ENCODE assay signal across 8 mouse cellular contexts in the genomic region with DNA sequence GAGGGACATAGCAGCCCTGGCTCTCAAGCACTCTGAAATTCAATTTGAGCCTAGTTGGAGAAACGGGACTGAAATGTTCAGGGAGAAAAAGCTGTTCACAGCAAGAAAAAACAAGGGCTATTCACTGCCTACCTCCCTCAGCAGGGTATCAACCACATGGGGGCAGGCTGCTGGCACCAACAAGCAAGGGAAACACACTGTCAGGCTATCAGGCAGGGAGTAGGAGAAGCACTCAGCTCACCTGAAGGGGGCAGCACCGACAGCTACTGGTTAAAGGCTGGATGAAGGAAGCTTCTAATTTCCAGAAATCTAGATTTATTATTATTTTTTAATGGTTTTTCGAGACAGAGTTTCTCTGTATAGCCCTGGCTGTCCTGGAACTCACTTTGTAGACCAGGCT.
DNase-seq lines count a peak whose midpoint lies in the region; ATAC-seq lines count a peak whose summit lies in the region.

No protein-coding gene starts in this region.

- no peak overlapping the region for H3K4me2 ChIP-seq in limb, embryonic 11.5 days (ENCODE audit: low read depth, severe bottlenecking)

- H3K27ac ChIP-seq in limb, embryonic 11.5 days (replicated peaks; ENCODE audit: low read depth, low read length): no peak overlapping the region
- H3K27ac ChIP-seq in limb, embryonic 10.5 days: no peak overlapping the region

- H3K4me3 ChIP-seq in limb, embryonic 11.5 days (ENCODE audit: low read depth, low read length): no peak overlapping the region
- H3K4me3 ChIP-seq in limb, embryonic 10.5 days: no peak overlapping the region

- no peak for ATAC-seq in limb, embryonic 11.5 days (ENCODE audit: insufficient number of reproducible peaks, low FRiP score, low TSS enrichment, low read depth)
- peak; percentile 100 for ATAC-seq in megakaryocyte progenitor cell, adult 5-6 weeks (replicated peaks; ENCODE audit: poor library complexity)
- ATAC-seq in inflammation-experienced regulatory T-cells, adult 6 months: no peak
- ATAC-seq in activated CD4-positive, CD25-positive, alpha-beta regulatory T cell, adult 4 months: no peak

- no peak overlapping the region for H3K9ac ChIP-seq in limb, embryonic 11.5 days (ENCODE audit: low read length)

- H3K27me3 ChIP-seq in limb, embryonic 11.5 days (ENCODE audit: control insufficient read depth, insufficient read depth, low read length): no peaks in the 10 kb centered on the region
- H3K27me3 ChIP-seq in limb, embryonic 10.5 days (ENCODE audit: low read depth, poor library complexity, severe bottlenecking): no peaks in the 10 kb centered on the region

- intact Hi-C loops in heart, postnatal 14 days (cut with DNase I): no loop called here

- H3K4me1 ChIP-seq in limb, embryonic 11.5 days (ENCODE audit: control insufficient read depth, insufficient read depth, low read length): no peaks in the 10 kb centered on the region
- no peaks in the 10 kb centered on the region for H3K4me1 ChIP-seq in limb, embryonic 10.5 days

- H3K36me3 ChIP-seq in limb, embryonic 11.5 days (ENCODE audit: control insufficient read depth, insufficient read depth, low read length): no peaks in the 10 kb centered on the region
- no peaks in the 10 kb centered on the region for H3K36me3 ChIP-seq in limb, embryonic 10.5 days

- DNase-seq in limb, embryonic 11.5 days (ENCODE audit: low spot score): peak; percentile 29
- DNase-seq in limb, embryonic 10.5 days (ENCODE audit: low spot score): no peak
- DNase-seq in WW6 (ENCODE audit: low read depth, low spot score): peak; percentile 70
- DNase-seq in cerebellum, adult 11-12 months: peak; percentile 65
- DNase-seq in heart, postnatal 14 days: peak; percentile 61 to 67

- WGBS in limb, embryonic 11.5 days: 49% methylated on average over 3 of the region's 3 CpGs
- WGBS in limb, embryonic 10.5 days: 57% methylated on average over 3 of the region's 3 CpGs

- no peaks in the 10 kb centered on the region for H3K9me3 ChIP-seq in limb, embryonic 11.5 days (ENCODE audit: control insufficient read depth, low read length)
- H3K9me3 ChIP-seq in limb, embryonic 10.5 days (replicated peaks): no peaks in the 10 kb centered on the region
